Mouse (Mus musculus) embryo, embryonic 11 days (tissue): ENCODE measurements around the gene Snx33.

Experiments used
- DNase-seq: peaks from one replicate; pipeline ENCODE4 v3.0.0-alpha.2; 2015

Gene Snx33

DNA sequence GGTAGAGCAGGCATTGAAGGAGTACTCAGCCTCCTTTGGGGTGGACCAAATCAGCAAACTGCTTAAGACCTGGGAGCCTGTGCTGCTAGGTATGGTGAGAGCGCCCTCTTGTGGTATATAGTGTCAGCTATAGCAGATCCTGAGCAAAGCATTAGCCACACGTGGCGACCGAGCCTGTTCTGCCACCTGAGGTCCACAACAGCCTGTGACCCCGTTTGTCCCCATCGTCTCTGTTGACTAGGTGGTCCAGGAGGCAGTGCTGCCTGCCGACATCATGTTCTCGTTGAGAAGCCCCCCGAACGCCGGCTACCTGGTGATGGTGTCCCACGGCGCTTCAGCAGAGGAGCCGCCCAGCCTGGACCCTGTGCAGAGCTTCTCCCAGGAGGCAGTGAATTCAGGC, 38.4 kb downstream of the Snx33 start:
- peak; percentile 94 for DNase-seq

DNA sequence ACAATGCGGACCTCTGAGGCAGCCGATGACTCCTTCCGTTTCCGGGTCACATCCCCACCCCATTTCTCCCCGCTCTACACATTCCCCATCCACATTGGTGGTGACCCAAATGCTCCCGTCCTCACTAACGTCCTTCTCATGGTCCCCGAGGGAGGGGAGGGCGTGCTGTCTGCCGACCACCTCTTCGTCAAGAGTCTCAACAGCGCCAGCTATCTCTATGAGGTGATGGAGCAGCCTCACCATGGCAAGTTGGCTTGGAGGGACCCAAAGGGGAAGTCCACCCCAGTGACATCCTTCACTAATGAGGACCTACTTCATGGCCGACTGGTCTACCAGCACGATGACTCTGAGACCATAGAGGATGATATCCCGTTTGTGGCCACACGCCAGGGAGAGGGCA, 40.6 kb downstream of the Snx33 start:
- DNase-seq = no peak

DNA sequence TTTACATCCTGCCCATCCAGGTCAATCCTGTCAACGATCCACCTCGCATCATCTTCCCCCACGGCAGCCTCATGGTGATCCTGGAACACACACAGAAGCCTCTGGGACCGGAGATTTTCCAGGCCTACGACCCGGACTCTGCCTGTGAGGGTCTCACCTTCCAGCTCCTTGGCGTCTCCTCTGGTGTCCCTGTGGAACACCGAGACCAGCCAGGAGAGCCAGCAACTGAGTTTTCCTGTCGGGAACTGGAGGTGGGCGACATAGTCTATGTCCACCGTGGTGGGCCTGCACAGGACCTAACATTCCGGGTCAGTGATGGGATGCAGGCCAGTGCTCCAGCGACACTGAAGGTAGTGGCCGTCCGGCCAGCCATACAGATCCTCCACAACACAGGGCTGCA, 41.6 kb downstream of the Snx33 start:
- no peak for DNase-seq

DNA sequence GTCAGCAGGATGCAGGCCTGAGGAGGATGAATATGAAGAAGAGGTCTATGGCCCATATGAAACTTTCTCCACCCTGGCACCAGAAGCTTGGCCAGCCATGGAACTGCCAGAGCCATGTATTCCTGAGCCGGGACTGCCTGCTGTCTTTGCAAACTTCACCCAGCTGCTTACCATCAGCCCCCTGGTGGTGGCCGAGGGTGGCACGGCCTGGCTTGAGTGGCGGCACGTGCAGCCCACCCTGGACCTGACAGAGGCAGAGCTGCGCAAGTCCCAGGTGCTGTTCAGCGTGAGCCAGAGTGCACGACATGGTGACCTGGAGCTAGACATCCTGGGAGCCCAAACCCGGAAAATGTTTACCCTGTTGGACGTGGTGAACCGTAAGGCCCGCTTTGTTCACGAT, 42.1 kb downstream of the Snx33 start:
- peak; percentile 62 for DNase-seq

DNA sequence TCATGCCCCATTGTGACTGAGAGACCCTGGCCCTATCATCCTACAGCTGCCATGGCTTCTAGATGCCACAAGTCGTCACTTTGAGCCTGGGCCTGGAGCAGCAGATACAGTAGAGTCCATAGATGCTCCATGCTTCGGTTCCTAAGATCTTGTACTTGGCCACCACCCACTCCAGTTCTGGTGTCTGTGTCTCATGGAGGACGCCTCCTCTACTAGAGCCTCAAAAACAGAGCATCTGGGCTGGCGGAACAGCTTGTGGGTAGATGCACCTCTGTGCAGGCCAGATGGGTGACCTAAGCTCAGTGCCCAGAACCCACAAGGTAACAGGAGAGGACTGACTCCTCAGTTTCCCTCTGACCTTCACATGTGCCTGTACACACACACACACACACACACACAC, 43.8 kb downstream of the Snx33 start:
- DNase-seq = no peak

DNA sequence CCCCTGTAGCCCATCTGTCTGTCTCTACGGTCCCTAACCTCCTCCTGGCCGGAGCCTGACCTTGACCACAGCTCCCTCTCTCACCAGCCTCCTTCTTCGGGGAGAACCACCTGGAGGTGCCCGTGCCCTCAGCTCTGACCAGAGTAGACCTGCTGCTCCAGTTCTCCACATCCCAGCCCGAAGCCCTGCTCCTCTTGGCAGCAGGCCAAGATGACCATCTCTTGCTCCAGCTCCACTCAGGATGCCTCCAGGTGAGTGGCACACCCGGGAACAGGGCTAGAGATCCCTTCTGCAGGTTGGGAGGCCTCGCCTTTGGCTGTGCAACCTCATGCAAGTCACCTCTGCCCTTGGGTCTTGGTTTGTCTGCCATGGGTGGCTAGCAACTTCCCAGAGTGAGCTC, 44.7 kb downstream of the Snx33 start:
- no peak for DNase-seq

DNA sequence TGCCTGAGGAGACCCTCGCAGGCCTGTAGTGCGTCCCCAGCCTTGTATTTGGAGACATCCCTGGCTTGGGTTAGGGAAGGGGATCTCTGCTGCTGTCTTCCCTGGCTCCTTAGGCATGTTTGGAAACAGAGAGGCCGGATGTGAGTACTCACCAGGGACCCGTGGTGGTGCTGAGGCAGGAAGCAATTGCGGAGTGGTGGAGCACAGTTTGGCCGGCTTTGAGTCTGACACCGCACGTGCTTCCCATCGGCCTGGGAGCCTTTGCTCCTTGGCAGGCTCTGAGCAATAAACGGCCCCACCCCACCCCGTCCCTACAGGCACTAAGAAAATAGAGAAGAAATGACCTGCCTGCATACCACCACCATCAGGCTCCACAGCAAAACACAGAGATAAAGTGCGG, 45.4 kb downstream of the Snx33 start:
- DNase-seq = no peak

DNA sequence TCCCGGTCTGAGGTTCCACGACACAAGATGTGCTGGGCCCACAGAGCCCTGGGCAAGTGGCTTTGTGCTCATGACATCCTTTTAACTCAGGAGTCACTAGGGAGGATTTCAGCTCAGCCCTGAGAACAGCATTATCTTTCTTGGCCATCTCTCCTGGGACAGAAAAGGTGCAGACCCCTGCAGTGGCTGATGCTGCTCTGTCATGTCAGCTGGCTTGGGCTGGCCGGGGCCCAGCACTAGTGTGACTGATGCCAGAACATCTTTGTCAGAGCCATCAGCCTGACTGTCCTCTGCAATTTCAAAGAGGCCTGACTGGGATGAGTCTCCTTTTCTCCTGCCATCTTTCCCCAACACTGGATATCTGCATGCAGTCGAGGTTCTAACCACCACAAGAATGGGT, 45.9 kb downstream of the Snx33 start:
- no peak for DNase-seq

DNA sequence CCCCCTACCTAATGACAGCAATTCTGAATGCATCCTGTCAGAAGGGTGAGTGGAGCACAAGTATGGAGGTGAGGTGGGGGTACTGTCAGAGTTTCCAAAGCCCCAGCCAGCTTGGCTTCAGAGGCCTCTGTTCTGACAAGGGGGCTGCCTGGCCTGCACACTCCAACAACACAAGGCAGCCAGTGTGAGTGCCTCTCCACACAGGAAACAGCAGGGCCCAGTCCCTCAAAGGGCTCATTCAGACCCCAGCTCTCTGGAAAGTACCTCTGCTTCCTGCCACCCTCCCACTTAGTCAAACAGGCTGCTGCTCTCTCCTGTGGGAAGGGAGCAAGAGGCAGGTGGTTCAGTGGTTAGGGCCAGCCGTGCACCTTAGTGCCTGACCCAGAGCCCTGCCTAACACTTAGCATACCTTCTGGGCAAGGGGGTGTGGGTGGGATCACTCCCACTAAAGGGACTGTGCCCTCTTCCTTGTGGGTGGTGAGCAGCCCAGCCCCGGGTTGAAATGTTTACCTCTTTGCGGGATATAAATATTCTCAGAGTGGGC, 46.6 kb downstream of the Snx33 start:
- DNase-seq = no peak

DNA sequence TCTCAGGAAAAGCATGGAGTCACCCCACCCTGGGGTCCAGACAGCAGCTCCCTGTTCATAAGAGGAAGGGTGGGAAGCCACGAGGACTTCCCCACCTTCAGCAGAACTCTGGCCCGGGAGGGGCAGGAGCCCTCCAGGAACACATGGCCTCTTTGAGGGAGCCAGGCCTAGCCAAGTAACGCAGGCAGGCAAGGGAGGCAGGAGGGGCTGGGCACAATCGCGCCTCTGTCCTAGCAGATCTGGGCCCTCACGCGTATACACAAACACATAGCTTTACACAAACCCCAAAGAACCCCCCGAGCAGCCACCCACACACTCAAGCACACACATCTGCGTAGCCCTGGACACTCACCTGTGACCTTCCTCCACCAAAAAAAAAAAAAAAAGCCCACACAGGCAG, 47.4 kb downstream of the Snx33 start:
- DNase-seq = peak; percentile 35

DNA sequence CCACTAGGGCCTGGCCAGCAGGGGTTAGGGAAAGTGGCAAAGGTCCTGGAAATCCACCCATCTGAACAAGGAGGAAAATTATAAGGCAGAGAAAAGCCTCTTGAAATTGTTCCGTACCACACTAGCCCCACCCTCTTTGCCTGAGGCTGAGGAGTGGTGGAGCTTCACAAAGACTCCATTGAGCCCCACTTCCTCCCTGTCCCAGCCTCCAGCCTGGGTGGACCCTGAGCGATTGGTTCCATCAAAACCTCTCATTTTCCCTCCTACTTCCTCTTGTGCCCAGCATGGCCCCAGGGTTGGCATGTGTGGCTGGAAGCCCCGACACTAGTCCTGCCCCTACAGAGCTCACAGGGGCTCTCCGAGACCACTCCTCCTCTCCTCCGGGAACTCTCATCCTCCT, 50.9 kb downstream of the Snx33 start:
- DNase-seq = no peak

DNA sequence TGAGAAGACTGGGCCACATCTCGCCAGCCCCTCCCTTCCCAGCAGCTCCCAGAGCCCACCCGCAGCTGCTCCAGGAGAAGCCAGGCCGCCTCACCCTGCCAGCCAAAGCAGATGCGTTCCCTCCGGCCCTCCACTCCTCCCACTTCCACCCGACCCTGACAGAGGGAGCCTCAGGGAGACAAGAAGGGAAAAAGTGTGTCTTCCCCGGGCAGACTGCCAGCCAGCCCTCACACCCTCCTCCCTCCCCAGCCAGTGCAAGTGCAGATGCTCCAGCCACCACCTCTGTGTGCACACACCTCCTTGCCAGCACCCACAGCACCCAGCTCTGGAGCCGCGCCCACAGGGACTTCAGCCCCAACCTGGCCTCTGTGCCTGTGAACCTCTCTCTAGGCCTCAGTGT, 51.4 kb downstream of the Snx33 start:
- no peak for DNase-seq

DNA sequence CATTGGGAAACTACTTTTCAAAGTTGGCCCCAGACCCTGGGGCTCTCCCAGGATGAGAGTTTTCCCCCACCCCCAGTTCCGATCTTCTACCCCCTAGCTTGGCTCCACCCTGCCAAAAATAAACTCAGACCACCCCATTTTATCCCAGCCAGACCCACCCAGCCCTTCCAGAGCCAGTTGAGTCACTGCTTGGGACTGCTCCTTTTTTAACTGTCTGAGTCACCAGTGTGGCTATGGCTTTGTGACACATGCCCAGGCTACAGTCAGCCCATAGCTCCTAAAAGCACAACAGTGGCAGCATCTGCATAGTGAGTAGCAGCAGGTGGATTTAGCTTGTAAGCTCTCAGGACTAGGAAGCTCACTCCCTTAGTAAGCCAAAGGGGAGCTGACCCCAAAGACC, 55.1 kb downstream of the Snx33 start:
- no peak for DNase-seq

DNA sequence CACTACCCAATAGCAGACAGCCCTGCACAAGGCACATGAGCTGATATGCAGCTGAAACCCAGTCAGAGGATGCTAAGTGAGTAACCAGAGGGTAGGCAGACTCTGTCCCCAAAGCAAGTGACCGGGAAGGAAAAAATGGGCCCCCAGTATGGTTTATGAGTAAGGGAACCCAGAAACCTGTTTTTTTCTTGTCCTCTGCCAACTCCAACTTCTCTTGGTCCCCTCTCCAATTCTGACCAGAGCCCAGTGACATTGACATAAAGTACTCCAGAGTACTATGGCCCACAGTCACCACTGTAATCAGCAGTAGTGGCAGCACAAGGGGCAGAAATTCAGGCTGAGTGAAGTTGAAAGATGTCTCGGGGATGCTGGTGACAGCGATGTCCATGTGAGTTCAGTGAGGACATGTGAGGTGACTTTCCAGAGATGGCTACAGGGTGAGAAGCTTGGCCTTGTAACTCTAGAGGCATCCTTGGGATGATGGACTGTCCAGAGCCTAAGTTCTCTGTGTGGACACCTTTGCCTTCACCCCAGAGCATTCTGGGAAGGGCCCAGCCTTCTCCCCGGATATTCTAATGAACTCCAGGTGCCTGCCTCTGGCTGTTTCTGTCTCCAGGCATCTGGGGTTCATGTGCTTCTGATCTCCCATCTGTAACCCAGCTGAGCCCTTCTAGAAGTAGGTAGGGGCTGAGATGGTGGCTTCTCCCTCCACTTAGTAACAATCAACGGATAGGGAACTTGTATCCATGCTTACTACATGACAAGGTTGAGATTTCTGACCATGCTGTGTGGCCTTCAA, 55.9 kb downstream of the Snx33 start:
- no peak for DNase-seq

DNA sequence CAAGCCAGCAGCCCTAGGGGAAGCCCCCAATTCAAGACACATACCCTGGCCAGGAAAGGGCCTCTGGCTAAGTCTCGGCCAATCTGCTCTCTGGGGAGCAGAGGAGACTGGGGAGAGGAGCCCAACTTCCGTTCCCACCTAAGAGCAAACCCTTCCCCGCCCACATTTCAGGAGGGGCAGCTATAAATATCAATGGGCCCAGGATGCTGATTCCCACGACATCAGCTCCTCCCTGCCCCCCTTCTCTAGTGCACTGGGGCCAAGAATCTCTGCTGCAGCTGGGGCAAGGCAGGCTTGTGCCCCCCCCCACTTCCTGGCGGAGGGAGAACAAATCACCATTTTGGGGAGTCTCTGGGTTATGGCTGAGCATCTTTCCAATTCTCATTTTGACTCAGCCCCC, 57.0 kb downstream of the Snx33 start:
- DNase-seq = no peak

DNA sequence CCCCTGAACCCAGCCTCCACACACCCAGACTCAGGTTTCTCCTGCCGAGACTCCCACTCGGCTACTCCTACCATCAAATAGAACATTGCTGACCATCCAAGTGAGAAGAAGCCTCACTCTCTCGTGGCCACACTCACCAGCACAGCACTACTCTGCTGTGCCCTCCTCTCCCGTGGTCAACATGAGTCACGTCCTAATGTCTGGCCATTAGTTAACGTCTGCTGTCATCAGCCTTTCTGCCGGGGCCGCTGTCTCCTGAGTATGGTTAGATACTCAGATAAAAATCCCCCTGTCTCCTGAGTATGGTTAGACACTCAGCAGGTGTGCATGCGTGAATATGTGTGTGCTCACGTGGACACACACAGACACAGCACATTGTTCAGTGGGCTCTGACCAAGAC, 57.4 kb downstream of the Snx33 start:
- no peak for DNase-seq

DNA sequence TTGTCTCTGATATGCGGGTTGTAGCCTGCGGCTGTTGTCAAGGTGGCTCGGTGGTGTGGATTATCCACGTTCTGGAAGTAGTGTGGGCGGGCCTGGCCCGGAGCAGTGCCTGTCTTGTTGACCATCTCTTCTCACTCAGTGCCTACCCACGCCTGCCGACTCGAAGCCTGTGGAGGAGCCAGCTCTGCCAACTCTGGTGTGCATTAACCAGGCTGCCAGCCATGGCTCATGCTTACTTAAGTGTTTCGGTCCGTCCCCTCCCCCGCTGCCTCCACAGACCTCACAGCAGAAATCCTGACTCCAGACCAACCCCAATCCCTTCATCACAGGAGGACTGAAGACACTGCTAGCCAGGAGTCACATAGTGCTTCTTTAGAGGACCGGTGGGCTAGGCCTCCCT, 58.6 kb downstream of the Snx33 start:
- no peak for DNase-seq

DNA sequence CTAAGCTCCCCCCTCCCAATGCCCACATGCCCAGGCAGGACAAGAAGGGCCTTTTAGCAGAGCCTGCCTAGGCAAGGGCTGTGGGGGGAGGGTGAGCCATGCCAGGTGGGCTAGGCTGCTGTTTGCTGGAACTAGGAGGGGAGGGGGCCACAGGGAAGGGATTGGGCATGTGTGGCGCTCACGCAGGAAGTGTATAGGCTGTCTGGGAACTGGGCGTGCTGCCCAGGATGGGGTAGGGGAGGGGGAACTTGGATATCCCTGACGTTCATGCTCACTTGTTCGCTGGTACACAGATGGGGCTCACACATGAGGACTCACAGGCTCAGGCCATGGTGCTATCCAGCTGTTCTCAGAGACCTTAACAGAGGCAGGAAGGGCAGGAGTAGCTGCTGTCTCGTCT, 59.9 kb downstream of the Snx33 start:
- no peak for DNase-seq
